Mouse (Mus musculus) heart, postnatal 0 days (tissue): ENCODE measurements at regions not wholly inside any gene's neighbourhood (a gene's known extent, or its start where the extent isn't known, plus 50 kb on each side); places are given as distances from the start of the nearest gene placed in this dataset.

Source experiments
- ATAC-seq: fragments of 200-750 bp; cut with Nextera tagmentation; 2 replicates; pipeline ENCODE4 v1.8.0; 2017; ENCODE audit warnings: low read depth, moderate number of reproducible peaks, moderate library complexity; ENCODE audit not compliant: insufficient read depth
- DNase-seq: peaks from one replicate; pipeline ENCODE4 v3.0.0-alpha.2; 2016; ENCODE audit warnings: low spot score
- H3K27ac ChIP-seq: fragments of 300-500 bp; sonication (generic); 2 replicates; pipeline ENCODE4 v1.5.1; 2014; ENCODE audit warnings: low read depth, mild to moderate bottlenecking
- H3K27me3 ChIP-seq: fragments of 300-500 bp; sonication (generic); 2 replicates; pipeline ENCODE4 v1.6.1; 2014; ENCODE audit warnings: low read length, mixed read lengths; ENCODE audit not compliant: control insufficient read depth, insufficient read depth
- H3K36me3 ChIP-seq: fragments of 300-500 bp; sonication (generic); replicated peaks from 2 replicates; pipeline ENCODE4 v1.6.1; 2014; ENCODE audit warnings: low read length, mixed read lengths; ENCODE audit not compliant: control insufficient read depth, insufficient read depth
- H3K4me1 ChIP-seq: fragments of 300-500 bp; sonication (generic); 2 replicates; pipeline ENCODE4 v1.6.1; 2014; ENCODE audit warnings: antibody characterized with exemption; ENCODE audit not compliant: control insufficient read depth, insufficient read depth
- H3K4me2 ChIP-seq: fragments of 300-500 bp; sonication (generic); 2 replicates; pipeline ENCODE4 v1.6.1; 2014; ENCODE audit warnings: low read depth, mild to moderate bottlenecking, low read length, moderate library complexity
- H3K4me3 ChIP-seq: fragments of 300-500 bp; sonication (generic); 2 replicates; pipeline ENCODE4 v1.5.1; 2014; ENCODE audit warnings: low read depth, low read length
- H3K9ac ChIP-seq: fragments of 300-500 bp; sonication (generic); replicated peaks from 2 replicates; pipeline ENCODE4 v1.6.1; 2014; ENCODE audit warnings: low read depth, low read length, mixed read lengths
- H3K9me3 ChIP-seq: fragments of 300-500 bp; sonication (generic); replicated peaks from 2 replicates; pipeline ENCODE4 v1.6.1; 2016; ENCODE audit warnings: low read length; ENCODE audit not compliant: control insufficient read depth
- CTCF ChIP-seq: IDR thresholded peaks from 2 replicates; pipeline ENCODE4 v1.5.1; 2016; ENCODE audit warnings: antibody characterized with exemption, control low read depth, low read depth
- EP300 ChIP-seq: IDR thresholded peaks from 2 replicates; pipeline ENCODE4 v1.6.1; 2016; ENCODE audit warnings: antibody characterized with exemption, low read depth
- WGBS: fragments of 180-500 bp; shearing (Covaris S2); extraction: QIAGEN DNeasy Blood & Tissue Kit; methylation state at CpG from one replicate; pipeline ENCODE4 v1.1.7; 2014; 5-methylcytosine and 5-hydroxymethylcytosine counted together

DNA sequence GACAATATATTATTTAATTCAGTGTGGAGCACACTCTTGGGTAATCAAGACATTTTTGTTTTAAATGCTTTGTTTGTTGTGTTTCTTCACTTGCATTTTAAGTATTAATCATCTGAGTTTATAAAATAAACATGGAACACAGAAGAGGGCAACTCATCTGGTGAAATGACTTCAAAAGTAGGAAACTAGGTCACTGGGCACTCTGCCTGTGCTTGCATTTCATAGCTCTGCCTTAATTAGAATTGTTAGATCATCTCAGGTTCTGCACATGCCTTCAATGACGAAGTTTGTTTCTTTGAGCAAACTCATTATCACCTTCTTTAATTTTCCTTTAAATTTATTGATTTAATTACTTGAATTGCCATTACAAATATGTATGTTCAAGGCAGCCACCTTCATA lies 255.8 kb upstream of the Ctso start:
- H3K4me3 ChIP-seq, result no peak overlapping the region
- H3K9ac ChIP-seq, result no peak overlapping the region
- H3K4me2 ChIP-seq, result no peak overlapping the region
- H3K27ac ChIP-seq, result no peak overlapping the region
- no peaks in the 10 kb centered on the region for H3K27me3 ChIP-seq
- H3K4me1 ChIP-seq, result no peaks in the 10 kb centered on the region
- no peaks in the 10 kb centered on the region for H3K9me3 ChIP-seq
- DNase-seq, result no peak
- ATAC-seq, result no peak
- no peaks in the 10 kb centered on the region for H3K36me3 ChIP-seq
- TF ChIP-seq EP300, result no peak
- TF ChIP-seq CTCF, result no peak
- 47% methylated on average over 1 of the region's 1 CpGs for WGBS

DNA sequence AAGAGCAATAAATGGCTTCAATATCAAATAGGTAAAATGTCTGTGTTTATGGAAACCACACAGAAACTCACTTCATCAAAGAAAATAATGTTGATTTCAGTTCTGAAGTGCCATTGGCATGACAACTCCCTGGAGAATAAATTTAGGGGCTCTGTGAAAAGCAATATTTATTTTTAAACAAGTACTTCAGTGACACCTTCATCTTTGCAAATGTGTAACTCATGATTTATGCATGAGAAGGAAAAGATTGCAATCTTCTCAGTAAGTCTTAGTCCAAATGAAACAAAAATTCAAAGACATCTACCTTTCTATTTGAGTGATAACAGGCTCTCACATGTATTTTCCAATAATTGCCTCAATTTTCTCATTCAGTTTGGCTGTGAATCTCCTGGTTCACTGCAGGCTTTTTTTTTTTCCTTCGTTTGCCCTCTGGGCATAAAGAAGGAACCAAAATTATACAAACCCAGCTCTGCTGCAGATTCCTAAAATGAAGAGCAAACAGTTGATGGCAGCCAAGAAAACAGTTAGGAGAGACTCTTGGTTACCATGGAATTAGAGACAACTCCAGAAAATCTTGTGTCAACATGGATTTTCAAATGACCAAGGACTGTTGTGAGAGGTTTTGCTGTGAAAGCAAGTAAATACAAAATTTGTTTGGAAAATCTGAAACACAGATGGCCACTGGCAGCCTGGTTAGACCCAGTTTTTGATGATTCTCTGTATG lies 230.3 kb upstream of the Ctso start:
- Histone ChIP-seq H3K4me3 (no peak overlapping the region), H3K27me3 (no peaks in the 10 kb centered on the region), H3K4me2 (no peak overlapping the region), H3K4me1 (no peaks in the 10 kb centered on the region), H3K9ac (no peak overlapping the region), H3K9me3 (no peaks in the 10 kb centered on the region), H3K36me3 (no peaks in the 10 kb centered on the region), H3K27ac (no peak overlapping the region)
- no peak for TF ChIP-seq CTCF
- TF ChIP-seq EP300, result no peak
- DNase-seq (no peak), ATAC-seq (no peak)
- 54% methylated on average over 1 of the region's 1 CpGs for WGBS

DNA sequence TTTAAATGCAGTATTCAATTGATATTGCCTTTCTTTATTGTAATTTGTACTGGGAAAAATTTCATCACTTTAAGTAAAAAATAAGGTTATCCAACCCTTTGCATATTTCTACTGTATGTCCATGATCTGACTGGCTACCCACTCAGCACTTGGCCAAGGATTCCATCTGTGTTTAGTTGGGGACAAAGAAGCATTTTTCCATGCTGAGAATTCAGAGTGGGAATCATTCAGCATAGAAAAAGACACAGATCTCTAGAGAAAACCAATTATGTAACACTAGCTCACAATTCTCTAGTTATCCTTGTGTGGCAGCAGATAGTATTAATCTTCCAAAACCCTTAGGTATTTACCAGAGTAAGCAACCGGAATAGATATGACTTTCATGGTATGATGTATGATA lies 213.5 kb upstream of the Ctso start:
- no peak for DNase-seq
- Histone ChIP-seq H3K4me3 (no peak overlapping the region), H3K4me1 (no peaks in the 10 kb centered on the region), H3K9me3 (no peaks in the 10 kb centered on the region), H3K9ac (no peak overlapping the region), H3K27ac (no peak overlapping the region), H3K27me3 (no peaks in the 10 kb centered on the region), H3K4me2 (no peak overlapping the region), H3K36me3 (no peaks in the 10 kb centered on the region)
- ATAC-seq, result no peak
- 78% methylated on average over 1 of the region's 1 CpGs for WGBS
- TF ChIP-seq CTCF, result no peak

DNA sequence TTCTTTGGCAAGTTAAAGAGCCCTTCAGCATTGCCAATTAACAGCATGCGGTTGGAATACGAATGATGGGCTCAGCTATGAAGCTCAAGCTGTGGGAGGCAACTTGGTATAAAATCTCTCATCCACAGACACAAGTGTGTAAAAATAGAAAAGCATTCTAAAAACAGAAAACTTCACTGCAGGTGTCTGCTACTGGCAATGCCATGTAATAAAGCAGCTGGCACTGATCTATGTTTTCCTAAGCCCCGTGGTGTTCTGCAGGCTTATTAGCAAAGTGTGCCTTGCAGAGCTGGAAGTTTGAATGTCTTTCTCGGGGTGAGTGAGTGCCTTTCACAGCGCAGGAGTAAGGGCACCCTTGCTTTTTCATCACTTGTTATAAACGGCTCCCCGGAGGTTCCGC lies 196.9 kb upstream of the Ctso start:
- 47% methylated on average over 8 of the region's 8 CpGs for WGBS
- no peak for DNase-seq
- TF ChIP-seq EP300 (no peak), CTCF (no peak)

DNA sequence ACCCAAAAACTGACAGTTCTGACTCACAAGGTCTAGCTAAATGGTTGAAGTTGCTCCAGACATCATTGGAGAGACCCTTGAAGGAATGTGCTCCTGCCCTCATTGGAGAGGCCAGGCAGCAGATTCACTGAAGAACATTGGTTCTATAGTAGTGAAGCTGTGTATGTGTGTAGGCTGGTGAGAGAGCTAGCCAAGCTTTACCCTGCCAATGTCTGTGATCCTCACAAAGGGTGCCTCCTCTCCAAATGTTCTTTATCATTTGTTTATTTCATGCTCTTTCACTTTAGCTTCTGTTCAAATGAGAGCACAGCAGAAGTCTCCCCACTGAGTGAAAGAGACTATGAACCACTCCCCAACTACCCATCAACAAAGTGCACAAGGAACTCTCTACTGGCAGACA lies 195.6 kb upstream of the Ctso start:
- Histone ChIP-seq H3K36me3 (no peaks in the 10 kb centered on the region), H3K4me3 (no peak overlapping the region), H3K27me3 (no peaks in the 10 kb centered on the region), H3K4me1 (no peaks in the 10 kb centered on the region), H3K27ac (no peak overlapping the region), H3K9ac (no peak overlapping the region), H3K9me3 (no peaks in the 10 kb centered on the region), H3K4me2 (no peak overlapping the region)
- no peak for DNase-seq
- TF ChIP-seq CTCF, result no peak
- no peak for TF ChIP-seq EP300
- ATAC-seq, result no peak

More for the DNA sequence above, 196.9 kb upstream of the Ctso start:
- H3K9ac ChIP-seq, result no peak overlapping the region
- no peak overlapping the region for H3K4me3 ChIP-seq
- H3K27ac ChIP-seq, result no peak overlapping the region
- no peaks in the 10 kb centered on the region for H3K36me3 ChIP-seq
- no peaks in the 10 kb centered on the region for H3K27me3 ChIP-seq
- H3K4me2 ChIP-seq, result no peak overlapping the region
- H3K4me1 ChIP-seq, result no peaks in the 10 kb centered on the region
- H3K9me3 ChIP-seq, result no peaks in the 10 kb centered on the region
- no peak for ATAC-seq

DNA sequence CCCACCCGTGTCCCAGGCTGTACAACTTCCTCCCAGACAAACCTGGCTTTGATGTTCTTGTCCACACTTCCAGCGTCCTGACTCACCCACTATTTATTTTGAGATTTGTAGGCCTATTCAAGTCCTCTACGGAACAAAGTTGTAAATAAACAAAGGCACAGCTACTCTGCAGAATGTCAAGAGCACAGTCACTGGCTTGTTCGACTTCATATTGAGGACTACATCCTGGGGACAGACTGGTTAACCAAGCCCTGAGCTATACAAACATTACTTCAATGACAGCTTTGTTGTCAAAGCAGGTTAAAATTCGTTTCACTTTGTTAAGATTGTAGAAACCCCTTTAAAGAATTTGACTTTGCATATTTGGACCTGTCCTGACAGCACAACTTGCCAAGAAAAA lies 190.3 kb upstream of the Ctso start:
- Histone ChIP-seq H3K4me2 (no peak overlapping the region), H3K36me3 (no peaks in the 10 kb centered on the region)

More for the DNA sequence above, 190.3 kb upstream of the Ctso start:
- WGBS, result 29% methylated on average over 5 of the region's 5 CpGs
- Histone ChIP-seq H3K9me3 (no peaks in the 10 kb centered on the region), H3K27ac (no peak overlapping the region), H3K9ac (no peak overlapping the region), H3K4me1 (no peaks in the 10 kb centered on the region), H3K27me3 (no peaks in the 10 kb centered on the region), H3K4me3 (no peak overlapping the region)
- no peak for TF ChIP-seq EP300
- no peak for ATAC-seq
- DNase-seq, result no peak
